Mouse (Mus musculus) lung, postnatal 4 days (tissue): ENCODE measurements around the gene Snapc5.
A peak's percentile ranks its signal among the peaks of the same experiment; 100 is the strongest.
"Not testable (repeated sequence)": the region's sequence is repeated elsewhere in the genome, so short reads cannot be mapped to it uniquely, and the experiment has no call there.

ENCODE experiments used
- DNase-seq, 2 experiments: peaks; one replicate each; pipeline ENCODE4 v3.0.0; 2021

Snapc5 gene

GRCm38 (mm10) chr9:64178974-64179646 lies at the start of gene Snapc5:
Gene Snapc5, plus strand, starts transcription at chr9:64179274.
- DNase-seq, result peak; percentile 93 to 96

GRCm38 (mm10) chr9:64131623-64132022 lies 47.5 kb upstream of the Snapc5 start:
- no peak for DNase-seq

GRCm38 (mm10) chr9:64138896-64139295 lies 40.2 kb upstream of the Snapc5 start:
- peak; percentile 53 to 60 for DNase-seq

GRCm38 (mm10) chr9:64139879-64140278 lies 39.2 kb upstream of the Snapc5 start:
- no peak for DNase-seq

- DNase-seq, result no peak
Measured at GRCm38 (mm10) chr9:64156641-64157040, 22.4 kb upstream of the Snapc5 start.

GRCm38 (mm10) chr9:64160471-64160870 lies 18.6 kb upstream of the Snapc5 start:
- no peak for DNase-seq

GRCm38 (mm10) chr9:64169967-64170366 lies 9.1 kb upstream of the Snapc5 start:
- DNase-seq, result not testable (repeated sequence)

GRCm38 (mm10) chr9:64172145-64172815 lies 6.8 kb upstream of the Snapc5 start:
- DNase-seq, result no peak

GRCm38 (mm10) chr9:64172816-64173665 lies 6.0 kb upstream of the Snapc5 start, which contains the start of the genes Zwilch and Rpl4:
Gene Zwilch, minus strand, starts transcription at chr9:64173104.
Gene Rpl4, plus strand, starts transcription at chr9:64173375.
- peak; percentile 82 to 85 for DNase-seq

- no peak for DNase-seq
Measured at GRCm38 (mm10) chr9:64173666-64174220, 5.3 kb upstream of the Snapc5 start.

GRCm38 (mm10) chr9:64174341-64174740 lies 4.7 kb upstream of the Snapc5 start:
- no peak for DNase-seq

GRCm38 (mm10) chr9:64174766-64175165 lies 4.3 kb upstream of the Snapc5 start:
- DNase-seq, result no peak

GRCm38 (mm10) chr9:64175378-64175777 lies 3.7 kb upstream of the Snapc5 start:
- no peak for DNase-seq

GRCm38 (mm10) chr9:64178610-64178973 lies 482 bp upstream of the Snapc5 start:
- peak in 1 of 2 experiments; percentile 11 for DNase-seq

GRCm38 (mm10) chr9:64183295-64183694 lies 4.2 kb downstream of the Snapc5 start:
- DNase-seq, result not testable (repeated sequence)

- no peak for DNase-seq
Measured at GRCm38 (mm10) chr9:64184166-64184840, 5.2 kb downstream of the Snapc5 start.

GRCm38 (mm10) chr9:64193879-64194278 lies 14.8 kb downstream of the Snapc5 start:
- DNase-seq, result no peak

- no peak for DNase-seq
Measured at GRCm38 (mm10) chr9:64195554-64195953, 16.5 kb downstream of the Snapc5 start.

GRCm38 (mm10) chr9:64197524-64197923 lies 18.4 kb downstream of the Snapc5 start:
- DNase-seq, result no peak

- DNase-seq, result no peak
Measured at GRCm38 (mm10) chr9:64198068-64198762, 19.1 kb downstream of the Snapc5 start.

- DNase-seq, result not testable (repeated sequence)
Measured at GRCm38 (mm10) chr9:64198763-64199418, 19.8 kb downstream of the Snapc5 start.
